Mouse (Mus musculus) kidney, postnatal 14 days (tissue): ENCODE data around the gene Stk36.

Experiments used
- DNase-seq: peaks from one replicate; pipeline ENCODE4 v3.0.0; 2022; ENCODE audit warnings: mixed read lengths

The Stk36 gene

DNA sequence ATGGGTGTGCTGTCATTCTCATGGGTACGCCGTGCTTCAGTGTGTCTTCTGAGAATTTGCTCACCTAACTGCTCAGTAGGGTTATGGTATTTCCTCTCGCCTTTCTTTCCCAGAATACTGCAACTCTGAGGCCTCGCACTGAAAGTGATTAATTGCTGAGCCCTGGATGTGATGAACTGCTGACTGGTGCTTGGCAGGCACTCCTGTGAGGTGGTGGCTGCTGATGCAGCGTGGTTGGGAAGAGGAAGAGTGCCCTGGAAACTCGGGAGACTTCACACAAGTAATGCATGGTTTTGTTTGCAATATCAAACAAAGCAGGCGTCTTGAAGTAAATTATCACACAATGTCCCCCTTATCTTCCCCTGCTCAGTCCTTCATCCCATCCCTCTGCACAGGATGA lies 71.5 kb downstream of the Stk36 start:
- DNase-seq = no peak

DNA sequence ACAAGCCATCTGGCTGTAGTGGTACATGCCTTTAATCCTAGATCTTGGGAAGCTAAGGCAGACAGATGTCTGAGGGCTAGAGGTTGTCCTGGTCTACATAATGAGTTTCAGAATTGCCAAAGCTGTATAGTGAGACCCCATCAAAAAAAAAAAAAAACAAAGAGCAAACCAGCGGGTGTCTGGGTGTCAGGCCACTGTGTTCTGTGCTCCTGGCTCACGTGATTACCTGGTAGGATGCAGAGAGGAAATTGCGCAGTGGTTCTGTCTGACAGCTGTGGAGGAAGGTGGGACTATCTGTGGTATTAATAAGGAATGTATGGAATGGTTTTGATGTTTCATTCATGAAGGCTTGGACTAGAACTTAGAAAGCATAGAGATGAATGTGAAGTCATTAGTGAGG lies 75.6 kb downstream of the Stk36 start:
- DNase-seq = no peak

DNA sequence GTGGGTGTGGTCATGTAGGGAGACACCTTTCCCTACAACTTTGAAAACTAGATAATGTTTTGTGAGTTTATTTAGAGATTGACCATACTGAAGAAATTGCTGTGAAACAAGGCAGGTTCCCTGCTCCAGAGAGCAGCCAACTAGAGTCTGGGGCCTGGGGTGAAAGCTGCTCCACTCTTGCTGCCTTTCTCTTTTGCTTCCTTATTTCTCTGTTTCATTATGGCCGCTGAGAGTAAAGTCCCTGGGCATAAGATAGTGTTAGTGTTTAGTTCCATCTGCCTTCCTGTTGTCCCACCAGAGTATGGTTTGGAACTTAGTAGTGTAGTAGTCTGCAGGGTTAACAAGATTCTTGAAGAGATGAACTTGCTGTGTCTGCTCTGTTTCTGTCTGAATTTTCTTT lies 76.6 kb downstream of the Stk36 start:
- no peak for DNase-seq
